Comparison of ENCODE assay signal across 15 mouse cellular contexts in the genomic region with DNA sequence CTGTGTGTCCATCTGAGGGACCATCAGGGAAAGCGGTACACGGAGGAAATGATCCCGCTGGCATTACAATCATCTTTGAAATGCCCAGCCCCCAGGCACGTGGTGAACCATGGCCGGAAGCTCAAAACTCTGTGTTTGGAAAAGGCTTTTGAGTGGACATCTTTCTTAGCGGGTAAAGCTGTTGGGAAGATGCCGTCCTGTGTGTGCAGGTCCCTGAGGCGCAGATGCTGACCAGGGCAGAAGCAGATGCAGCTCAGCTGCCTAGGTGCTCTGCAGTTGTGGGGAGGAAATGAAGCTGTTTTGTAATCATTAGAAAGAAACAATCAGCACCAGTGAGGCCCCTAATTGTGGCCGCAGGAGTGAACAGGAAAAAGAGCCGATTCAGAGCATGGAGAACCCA. TPM values are rescaled to one million over a fixed set of nuclear protein-coding genes. Genes with fewer than 3 reads are reported as not detected.
DNase-seq lines count a peak whose midpoint lies in the region; ATAC-seq and TF ChIP-seq lines count a peak whose summit lies in the region.
"Had no signal": no experiment of that assay in that cellular context is flagged by ENCODE, and none has a peak within 500 bp of the region (broad histone marks: within the 10 kb centered on the region; RNA-seq: fewer than 3 reads in every experiment).

No protein-coding gene starts in this region.

- 54% methylated on average over 10 of the region's 10 CpGs for WGBS in intestine, embryonic 16.5 days
- WGBS in intestine, postnatal 0 days = 59% methylated on average over 10 of the region's 10 CpGs
- 54% methylated on average over 10 of the region's 10 CpGs for WGBS in lung, embryonic 14.5 days

- ATAC-seq in intestine, embryonic 16.5 days = no peak
- no peak for ATAC-seq in intestine, postnatal 0 days
- ATAC-seq in lung, embryonic 14.5 days (ENCODE audit: insufficient read depth) = no peak
- ATAC-seq: forebrain, postnatal 0 days; inflammation-experienced regulatory T-cells, adult 6 months had no signal

- H3K9ac ChIP-seq in intestine, embryonic 16.5 days (ENCODE audit: low read depth, low read length) = no peak overlapping the region
- no peak overlapping the region for H3K9ac ChIP-seq in intestine, postnatal 0 days (ENCODE audit: low read depth, low read length)
- H3K9ac ChIP-seq in lung, embryonic 14.5 days = no peak overlapping the region
- H3K9ac ChIP-seq: forebrain, postnatal 0 days; limb, embryonic 13.5 days had no signal

- TF ChIP-seq POLR2A in embryonic fibroblast, embryonic 13.5 days (IDR thresholded peaks at IDR 0.05; ENCODE audit: low read depth, low read length) = no peak

- no peak for DNase-seq in gastrocnemius, adult 2 months
- no peak for DNase-seq in gastrocnemius, postnatal 10 days
- no peak for DNase-seq in lung, embryonic 14.5 days
- no peak for DNase-seq in lung, postnatal 25 days (ENCODE audit: low spot score)
- DNase-seq in urinary bladder, postnatal 14 days (ENCODE audit: low spot score) = no peak
- DNase-seq: cerebellum, adult 11 months; cerebellum, postnatal 25 days; forebrain, postnatal 0 days; right cerebral cortex, postnatal 4 days; thymus, postnatal 4 days had no signal

- H3K4me1 ChIP-seq in intestine, embryonic 16.5 days (ENCODE audit: control insufficient read depth, insufficient read depth, low read length) = 0 out of 2 replicates have a peak, but pooled peaks cover 11% of the 10 kb centered on the region
- peaks cover 9% of the 10 kb centered on the region; the same call in 1 of the 2 replicates for H3K4me1 ChIP-seq in intestine, postnatal 0 days (replicated peaks; ENCODE audit: control insufficient read depth, insufficient read depth, low read length)
- 0 out of 2 replicates have a peak, but pooled peaks cover 6% of the 10 kb centered on the region for H3K4me1 ChIP-seq in lung, embryonic 14.5 days (ENCODE audit: insufficient read depth)
- H3K4me1 ChIP-seq in embryonic fibroblast, embryonic 13.5 days (ENCODE audit: control insufficient read depth, insufficient read depth, low read length) = peaks cover 7% of the 10 kb centered on the region

- H3K36me3 ChIP-seq in intestine, embryonic 16.5 days (ENCODE audit: control insufficient read depth, insufficient read depth, low read length) = no peaks in the 10 kb centered on the region
- no peaks in the 10 kb centered on the region for H3K36me3 ChIP-seq in intestine, postnatal 0 days (ENCODE audit: control insufficient read depth, insufficient read depth)
- H3K36me3 ChIP-seq in lung, embryonic 14.5 days (ENCODE audit: insufficient read depth) = no peaks in the 10 kb centered on the region
- H3K36me3 ChIP-seq: limb, embryonic 13.5 days had no signal

- H3K27ac ChIP-seq in gastrocnemius, adult 2 months = peak overlapping the region; percentile 57
- H3K27ac ChIP-seq in intestine, embryonic 16.5 days (ENCODE audit: low read length) = peak overlapping the region; percentile 55
- H3K27ac ChIP-seq in intestine, postnatal 0 days (ENCODE audit: low read depth, low read length) = no peak overlapping the region
- H3K27ac ChIP-seq in lung, embryonic 14.5 days (ENCODE audit: low read depth) = peak overlapping the region; percentile 36; the same call in 1 of the 2 replicates
- peak overlapping the region; percentile 65; the same call in 1 of the 2 replicates for H3K27ac ChIP-seq in embryonic fibroblast, embryonic 13.5 days (ENCODE audit: insufficient read depth, low read length)
- H3K27ac ChIP-seq: limb, embryonic 13.5 days had no signal

- TF ChIP-seq CTCF in gastrocnemius, adult 2 months (IDR thresholded peaks at IDR 0.05) = no peak
- TF ChIP-seq CTCF in intestine, postnatal 0 days (IDR thresholded peaks at IDR 0.05; ENCODE audit: low read depth) = no peak
- TF ChIP-seq CTCF in lung, embryonic 14.5 days (IDR thresholded peaks at IDR 0.05; ENCODE audit: low read depth) = no peak
- TF ChIP-seq CTCF in embryonic fibroblast, embryonic 13.5 days (IDR thresholded peaks at IDR 0.05; ENCODE audit: borderline replicate concordance, insufficient read depth, low read length) = no peak

- no peaks in the 10 kb centered on the region for H3K27me3 ChIP-seq in intestine, embryonic 16.5 days (replicated peaks; ENCODE audit: control insufficient read depth, insufficient read depth, low read length)
- no peaks in the 10 kb centered on the region for H3K27me3 ChIP-seq in intestine, postnatal 0 days (replicated peaks; ENCODE audit: control insufficient read depth, insufficient read depth, low read length)
- no peaks in the 10 kb centered on the region for H3K27me3 ChIP-seq in lung, embryonic 14.5 days (ENCODE audit: insufficient read depth, low read length)
- H3K27me3 ChIP-seq: limb, embryonic 13.5 days had no signal

- H3K9me3 ChIP-seq in intestine, embryonic 16.5 days (ENCODE audit: control insufficient read depth, low read length) = no peaks in the 10 kb centered on the region
- H3K9me3 ChIP-seq in intestine, postnatal 0 days (ENCODE audit: control insufficient read depth) = no peaks in the 10 kb centered on the region
- H3K9me3 ChIP-seq in lung, embryonic 14.5 days (ENCODE audit: low read depth, low read length) = no peaks in the 10 kb centered on the region
- H3K9me3 ChIP-seq: limb, embryonic 13.5 days had no signal

- H3K4me2 ChIP-seq in intestine, embryonic 16.5 days (ENCODE audit: low read depth, low read length) = no peak overlapping the region
- no peak overlapping the region for H3K4me2 ChIP-seq in intestine, postnatal 0 days (replicated peaks; ENCODE audit: low read depth)
- H3K4me2 ChIP-seq in lung, embryonic 14.5 days = no peak overlapping the region
- H3K4me2 ChIP-seq: limb, embryonic 13.5 days had no signal

- no peak overlapping the region for H3K4me3 ChIP-seq in gastrocnemius, adult 2 months
- no peak overlapping the region for H3K4me3 ChIP-seq in intestine, embryonic 16.5 days (ENCODE audit: low read length)
- no peak overlapping the region for H3K4me3 ChIP-seq in intestine, postnatal 0 days (ENCODE audit: low read depth, low read length)
- no peak overlapping the region for H3K4me3 ChIP-seq in lung, embryonic 14.5 days (ENCODE audit: low read depth, low read length)
- H3K4me3 ChIP-seq in embryonic fibroblast, embryonic 13.5 days (ENCODE audit: insufficient read depth, low read length) = no peak overlapping the region
- H3K4me3 ChIP-seq: limb, embryonic 13.5 days had no signal

- intact Hi-C loops in gastrocnemius, adult 2 months (cut with DNase I) = no loop called here

RNA-seq across cellular contexts. Expression of gene Dad1, which starts 39.0 kb away (rescaled TPM):
- total RNA-seq in gastrocnemius, adult 2 months (2021) = 10 to 100 TPM; 68.3 to 77.9 TPM
- 10 to 100 TPM; 75.9 to 77.3 TPM for total RNA-seq in gastrocnemius, postnatal 10 days (2021)
- polyA plus RNA-seq in intestine, embryonic 16.5 days (2015; fragmentation: Nextera tagmentation; extraction: Ambion mirVana) = 489 and 514 TPM in 2 replicates
- 484 and 492 TPM in 2 replicates for polyA plus RNA-seq in intestine, postnatal 0 days (2015; fragmentation: Nextera tagmentation; extraction: Ambion mirVana)
- polyA plus RNA-seq in lung, embryonic 14.5 days (2014; fragmentation: Nextera tagmentation; extraction: Ambion mirVana) = 382 and 393 TPM in 2 replicates
- polyA plus RNA-seq in embryonic fibroblast, embryonic 13.5 days (2011; ENCODE audit: insufficient read length, low read depth, missing spikeins) = 162 and 179 TPM in 2 replicates

RNA-seq across cellular contexts. Expression of gene Abhd4, which starts 39.1 kb away (rescaled TPM):
- total RNA-seq in gastrocnemius, adult 2 months (2021) = 10 to 100 TPM; 18.9 to 19.3 TPM
- total RNA-seq in gastrocnemius, postnatal 10 days (2021) = 10 to 100 TPM; 23.2 to 24.8 TPM
- 47.4 and 47.8 TPM in 2 replicates for polyA plus RNA-seq in intestine, embryonic 16.5 days (2015; fragmentation: Nextera tagmentation; extraction: Ambion mirVana)
- polyA plus RNA-seq in intestine, postnatal 0 days (2015; fragmentation: Nextera tagmentation; extraction: Ambion mirVana) = 38.3 and 38.4 TPM in 2 replicates
- polyA plus RNA-seq in lung, embryonic 14.5 days (2014; fragmentation: Nextera tagmentation; extraction: Ambion mirVana) = 42.1 and 49.1 TPM in 2 replicates
- 74.6 and 86.4 TPM in 2 replicates for polyA plus RNA-seq in embryonic fibroblast, embryonic 13.5 days (2011; ENCODE audit: insufficient read length, low read depth, missing spikeins)
